Mouse (Mus musculus) frontal cortex, postnatal 36 days (tissue): ENCODE results near the gene Pde3a.
"Not testable (repeated sequence)": the region's sequence is repeated elsewhere in the genome, so short reads cannot be mapped to it uniquely, and the experiment has no call there.

Experiments
- DNase-seq, 2 experiments: peaks; one replicate each; pipeline ENCODE4 v3.0.0; 2022; ENCODE audit warnings: low spot score in 2 of 2

Gene Pde3a

DNA sequence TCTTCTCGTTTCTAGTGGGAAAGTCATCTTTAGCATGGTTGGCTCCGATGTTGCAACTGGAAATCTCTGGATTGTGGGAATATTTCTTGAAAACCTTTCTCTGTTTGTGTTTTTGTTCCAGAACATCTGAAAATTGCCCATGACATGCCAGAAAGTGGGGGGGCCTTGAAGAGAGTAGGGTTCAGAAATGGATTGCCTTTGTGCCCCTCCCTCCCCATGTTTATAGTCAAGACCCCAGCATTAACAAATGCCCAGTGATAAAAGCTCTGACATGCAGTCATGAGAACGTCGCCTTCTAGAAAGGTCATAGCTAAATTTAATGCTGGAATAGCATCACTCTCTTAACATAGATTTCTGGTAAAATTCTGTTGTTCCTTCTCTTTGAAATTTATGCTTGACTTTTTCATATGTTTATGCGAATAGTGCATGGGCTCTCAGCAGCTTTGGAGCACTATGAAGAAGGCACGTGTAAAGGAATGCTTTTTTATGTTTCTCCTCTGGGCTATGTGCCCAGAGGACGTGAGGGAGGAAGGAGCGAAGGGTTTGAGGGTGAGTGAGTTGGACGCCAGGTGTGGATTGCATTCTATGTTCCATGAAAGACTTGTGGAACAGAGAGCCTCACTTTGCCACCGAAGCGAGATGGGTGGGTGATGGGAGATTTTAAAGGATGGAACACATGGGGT, 19.0 kb downstream of the Pde3a start:
- DNase-seq, result no peak

DNA sequence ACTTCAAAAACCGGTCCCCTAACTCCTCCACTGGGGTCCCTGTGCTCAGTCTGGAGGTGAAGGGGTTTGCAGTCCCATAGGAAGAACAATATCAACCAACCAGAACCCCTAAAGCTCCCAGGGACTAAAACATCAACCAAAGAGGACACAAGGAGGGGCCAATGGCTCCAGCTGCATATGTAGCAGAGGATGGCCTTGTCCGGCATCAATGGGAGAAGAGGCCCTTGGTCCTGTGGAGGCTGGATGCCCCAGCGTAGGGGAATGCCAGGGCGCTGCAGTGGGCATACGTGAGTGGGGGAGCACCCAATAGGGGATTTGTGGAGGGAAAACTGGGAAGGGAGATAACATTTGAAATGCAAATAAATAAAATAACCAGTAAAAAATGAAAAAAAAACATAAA, 19.8 kb downstream of the Pde3a start:
- no peak for DNase-seq

DNA sequence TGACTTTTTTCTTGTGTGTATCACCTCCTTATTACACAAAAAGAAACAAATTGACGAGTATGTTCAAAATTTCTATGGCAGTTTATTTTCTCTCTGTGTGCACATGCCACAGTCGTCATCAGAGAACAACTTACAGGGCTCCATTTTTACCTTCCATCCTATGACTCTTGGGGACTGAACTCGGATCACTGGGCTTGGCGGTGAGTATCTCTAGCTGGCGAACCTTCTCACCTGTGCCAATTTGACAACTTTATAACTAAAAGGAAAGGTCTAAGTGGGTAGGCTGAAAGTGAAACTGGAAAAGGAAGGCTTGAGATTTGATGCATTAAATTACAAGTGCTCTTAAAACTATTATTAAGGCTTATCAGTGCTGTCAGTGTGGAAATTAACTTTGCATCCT, 22.1 kb downstream of the Pde3a start:
- no peak for DNase-seq

DNA sequence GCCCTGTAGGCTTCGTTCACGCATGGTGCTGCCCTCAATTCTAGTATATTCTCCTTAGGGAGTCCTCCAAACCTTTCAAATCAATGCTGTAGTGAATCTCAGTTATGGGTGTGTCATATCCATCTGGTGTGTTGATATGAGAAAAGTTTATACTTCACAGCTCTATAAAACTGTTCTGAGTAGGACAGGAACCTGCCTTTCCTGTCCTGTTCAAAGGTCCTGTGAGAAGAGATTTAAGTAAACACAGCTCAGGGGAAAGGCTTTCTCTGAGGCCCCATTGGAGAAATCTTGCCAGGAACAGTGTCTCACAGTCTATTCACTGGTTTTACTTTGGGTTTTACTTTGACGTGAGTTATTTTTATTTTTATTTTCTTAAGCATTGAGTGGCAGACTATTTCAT, 22.5 kb downstream of the Pde3a start:
- no peak for DNase-seq

DNA sequence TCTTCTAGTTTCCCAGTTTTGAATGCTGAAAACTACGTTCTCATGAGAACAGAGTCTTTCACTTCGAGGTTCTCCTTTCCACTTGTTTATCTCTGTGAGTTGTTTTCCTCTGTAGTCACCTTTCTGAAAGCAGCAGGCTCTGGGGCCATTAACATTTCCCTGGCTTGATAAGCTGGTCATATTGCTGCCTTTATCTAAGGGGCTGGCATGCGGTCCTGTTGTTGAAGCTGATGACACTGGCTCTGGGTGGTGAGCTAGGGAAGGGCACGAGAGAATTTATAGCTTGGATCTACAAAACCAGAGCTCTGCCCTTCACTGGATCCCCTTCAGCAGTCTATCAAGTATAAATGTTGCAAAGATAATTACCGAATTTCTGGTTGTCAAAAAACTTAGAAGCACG, 24.6 kb downstream of the Pde3a start:
- no peak for DNase-seq

DNA sequence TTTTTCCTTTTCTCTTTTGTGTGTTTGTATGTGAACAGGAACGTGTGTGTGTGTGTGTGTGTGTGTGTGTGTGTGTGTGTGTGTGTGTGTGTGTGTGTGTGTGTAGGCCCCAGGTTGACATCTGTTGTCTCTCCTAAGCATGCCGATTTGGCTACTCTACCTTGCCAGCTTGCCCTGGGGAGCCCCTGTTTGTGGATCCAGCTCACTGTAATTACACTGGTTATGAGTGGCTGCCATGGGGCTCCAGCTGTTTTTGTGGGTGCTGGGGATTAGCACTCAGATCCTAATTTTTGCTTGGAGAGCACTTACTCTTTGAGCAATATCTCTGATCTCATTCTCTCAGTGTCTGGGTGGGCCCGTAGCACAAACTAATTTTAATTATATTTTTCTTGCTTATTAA, 32.6 kb downstream of the Pde3a start:
- no peak for DNase-seq

DNA sequence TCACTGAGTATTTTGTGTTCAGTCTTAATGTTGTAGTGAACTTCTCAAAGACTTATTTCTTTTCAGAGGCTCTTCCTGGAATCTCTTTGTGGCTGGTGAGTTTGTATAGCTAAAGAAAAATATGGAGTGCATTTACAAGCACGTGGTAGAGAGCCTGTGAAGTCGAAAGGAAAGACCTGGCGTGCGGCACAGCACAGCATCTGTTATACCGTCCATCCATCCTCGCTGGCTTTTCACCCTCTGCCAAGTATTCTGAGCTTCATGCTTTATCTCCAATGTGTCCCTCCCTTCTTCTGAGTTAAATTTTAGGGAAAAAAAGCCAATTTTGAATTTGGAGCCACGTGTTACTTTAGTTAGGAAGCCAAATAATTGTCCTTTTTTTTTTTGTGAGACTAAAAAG, 33.7 kb downstream of the Pde3a start:
- no peak for DNase-seq

DNA sequence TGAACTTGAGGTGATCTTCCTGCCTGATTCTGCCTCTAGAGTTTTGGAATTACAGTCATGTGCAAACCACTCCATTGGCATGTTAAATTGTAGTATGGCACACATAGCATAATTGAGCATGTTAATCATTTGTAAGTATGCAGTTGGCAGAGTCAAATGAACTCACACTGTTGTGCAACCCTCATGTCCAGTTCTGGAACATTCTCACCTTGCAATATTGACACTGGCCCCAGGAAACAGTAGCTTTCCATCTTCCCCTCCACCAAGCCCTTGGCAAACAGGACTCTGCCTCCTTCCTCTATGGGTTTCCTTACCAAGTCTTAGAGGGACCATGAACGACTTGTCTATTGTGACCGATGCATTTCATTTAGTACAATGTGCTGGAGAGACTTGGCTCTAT, 42.1 kb downstream of the Pde3a start:
- DNase-seq, result no peak

DNA sequence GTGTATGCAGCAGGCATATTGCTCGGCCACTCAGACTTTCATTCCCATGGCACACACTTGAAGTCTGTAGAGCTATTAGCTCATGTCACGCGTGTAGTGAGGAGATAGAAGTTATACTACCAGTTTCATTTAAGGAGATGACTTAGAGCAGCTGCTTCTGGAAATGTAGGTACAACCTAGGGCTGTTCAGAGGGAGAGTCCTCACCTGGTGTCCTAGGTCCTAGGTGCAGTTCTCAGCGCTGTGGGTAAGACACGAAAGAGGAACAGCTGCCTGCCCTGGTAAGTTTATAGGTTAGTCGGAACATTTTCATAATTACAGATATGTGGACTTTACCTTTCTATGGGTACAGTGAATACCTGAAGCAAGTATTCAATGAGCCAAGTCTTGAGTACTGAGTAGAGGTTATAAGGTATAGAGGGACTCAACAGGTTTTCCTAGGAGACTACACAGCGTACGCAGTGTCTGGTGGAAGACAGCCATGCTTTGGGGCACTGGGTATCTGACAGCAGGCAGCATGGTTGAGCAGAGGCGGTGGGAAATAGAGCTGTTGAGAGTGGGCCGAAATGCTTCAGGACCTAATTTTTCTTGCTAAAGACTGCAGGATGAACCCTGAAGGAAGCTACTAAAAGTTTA, 43.9 kb downstream of the Pde3a start:
- no peak for DNase-seq

DNA sequence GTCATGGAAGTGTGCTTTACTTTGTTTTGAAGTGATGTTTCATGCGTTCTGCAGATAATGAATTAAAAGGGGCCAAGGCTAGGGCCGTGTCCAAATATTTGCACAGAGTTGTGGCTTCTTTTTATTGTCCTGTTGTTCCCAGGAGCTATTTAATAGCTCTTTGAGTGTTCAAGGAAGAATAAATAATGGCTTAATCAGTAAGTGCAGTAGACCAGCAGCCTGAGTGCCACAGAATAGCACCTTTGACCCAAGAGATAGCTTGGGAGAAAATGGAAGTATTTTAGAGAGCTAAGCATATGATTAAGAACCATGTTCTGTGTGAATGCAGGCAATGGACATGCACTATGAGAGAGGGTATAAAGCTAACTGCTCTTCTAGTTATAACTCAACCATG, 44.4 kb downstream of the Pde3a start:
- DNase-seq, result no peak

DNA sequence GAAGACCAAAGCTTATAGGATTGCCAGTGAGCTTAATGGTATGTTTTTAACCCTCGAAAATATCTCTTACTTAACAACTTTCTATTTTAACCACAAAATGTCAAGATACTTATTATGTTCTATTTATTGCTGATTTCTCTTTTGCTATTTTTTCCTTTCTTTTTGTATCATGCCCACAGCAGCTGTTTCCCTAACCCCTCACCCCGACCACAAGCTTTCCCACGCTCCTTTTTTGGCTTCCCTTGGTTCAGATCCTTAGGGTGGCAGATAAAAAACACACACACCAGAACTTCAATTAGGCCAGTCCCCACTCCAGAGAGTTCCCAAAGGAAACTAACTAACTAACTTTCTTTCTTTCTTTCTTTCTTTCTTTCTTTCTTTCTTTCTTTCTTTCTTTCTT, 46.2 kb downstream of the Pde3a start:
- DNase-seq, result no peak

DNA sequence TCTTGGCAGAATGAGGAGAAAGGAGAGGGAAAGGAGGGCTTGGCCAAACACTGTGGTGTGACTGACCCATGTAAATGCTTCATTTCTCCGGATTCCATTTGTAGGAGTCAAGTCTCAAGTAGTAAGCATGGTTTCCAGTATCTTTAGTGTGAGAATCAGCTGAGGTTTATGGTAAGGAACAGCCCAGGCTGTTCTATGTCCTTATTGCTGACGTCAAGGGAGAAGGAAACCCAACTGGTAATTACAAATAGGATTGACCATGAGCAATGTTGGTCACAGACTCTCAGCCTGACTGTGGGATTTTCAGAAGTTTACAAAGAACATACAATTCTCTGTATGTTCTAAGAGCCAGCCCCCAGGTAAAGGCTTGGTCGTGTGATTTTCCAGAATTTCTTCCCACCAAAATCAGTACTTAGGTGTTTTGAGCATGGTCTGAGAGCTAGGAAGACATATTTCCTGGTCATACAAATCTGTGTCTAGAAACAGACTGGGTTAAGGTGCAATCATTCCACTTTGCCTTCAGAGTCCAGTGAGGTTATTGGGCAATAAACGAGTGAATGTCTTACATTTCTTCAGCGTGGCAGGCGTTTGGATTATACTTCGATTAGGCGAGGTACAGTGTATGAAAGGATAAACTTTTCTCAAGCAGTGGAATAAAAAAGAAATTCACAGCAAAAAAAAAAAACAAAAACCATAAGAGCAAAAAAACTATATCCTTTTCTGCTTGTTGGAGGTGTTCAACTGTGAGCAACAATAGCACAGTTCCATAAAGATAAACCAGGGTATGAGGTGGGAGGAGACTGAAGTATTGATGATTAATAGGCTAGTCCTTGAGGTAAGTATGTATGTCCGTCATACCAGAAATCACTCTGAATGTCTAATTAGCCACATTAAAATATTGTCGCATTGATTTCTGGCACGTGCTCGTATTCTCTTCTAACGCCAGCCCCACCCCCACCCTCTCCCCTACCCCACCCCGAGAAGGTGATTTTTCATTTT, 53.0 kb downstream of the Pde3a start:
- DNase-seq, result no peak

DNA sequence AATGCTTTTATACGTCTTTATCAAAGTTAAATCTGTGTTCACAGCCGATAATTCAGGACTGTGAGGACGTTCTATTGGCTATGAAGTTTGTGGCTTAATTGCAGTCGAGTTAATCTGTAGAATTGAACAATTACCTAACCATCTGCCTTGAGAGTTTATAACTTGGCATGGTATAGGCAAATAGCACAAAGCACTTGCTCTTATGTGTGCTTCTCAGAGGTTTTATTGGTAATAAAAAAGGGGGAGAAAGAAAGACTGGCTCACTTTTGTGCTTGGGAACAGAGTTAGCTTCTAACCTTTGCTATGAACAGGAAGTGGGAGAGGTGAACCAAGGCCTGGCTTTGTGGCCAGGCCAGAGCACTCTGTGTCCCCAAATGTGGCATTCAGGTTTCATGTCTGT, 53.8 kb downstream of the Pde3a start:
- DNase-seq, result no peak

DNA sequence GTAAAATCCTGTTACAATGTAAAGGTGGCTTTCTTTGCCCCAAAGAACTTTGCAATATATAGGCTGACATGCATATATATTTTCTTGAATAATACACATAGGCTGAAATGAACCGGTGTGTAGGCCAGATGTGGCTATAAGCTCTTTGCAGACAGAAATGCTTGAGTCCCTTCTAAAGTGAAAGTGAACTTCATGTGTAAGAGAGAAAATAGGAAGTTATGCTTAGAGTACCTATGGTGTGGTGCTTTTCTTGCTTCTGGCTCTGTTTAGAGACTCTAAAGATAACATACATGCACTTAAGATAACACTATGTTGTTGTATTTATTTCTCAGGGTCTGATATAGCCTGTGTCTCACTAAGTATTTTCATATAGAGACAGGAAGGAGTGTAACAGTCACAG, 58.3 kb downstream of the Pde3a start:
- no peak for DNase-seq

DNA sequence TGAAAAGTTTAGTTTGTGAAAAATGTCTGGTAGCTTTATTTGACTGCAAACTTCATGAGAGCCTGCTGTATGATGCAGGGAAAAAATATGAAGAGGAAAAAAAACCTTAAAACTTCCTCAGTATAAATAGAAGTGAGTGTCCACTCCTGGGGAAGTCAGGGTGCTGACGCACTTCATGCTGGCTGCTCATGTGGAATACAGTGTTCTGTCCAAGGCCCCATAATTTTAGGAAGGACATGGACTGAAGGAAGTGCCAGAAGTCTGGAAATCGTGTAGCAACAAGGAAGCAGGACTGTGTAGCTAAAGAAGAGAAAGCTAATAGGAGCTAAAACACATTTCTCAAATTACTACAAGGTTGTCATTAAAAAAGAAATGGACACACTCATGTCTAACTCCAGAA, 59.4 kb downstream of the Pde3a start:
- no peak for DNase-seq

DNA sequence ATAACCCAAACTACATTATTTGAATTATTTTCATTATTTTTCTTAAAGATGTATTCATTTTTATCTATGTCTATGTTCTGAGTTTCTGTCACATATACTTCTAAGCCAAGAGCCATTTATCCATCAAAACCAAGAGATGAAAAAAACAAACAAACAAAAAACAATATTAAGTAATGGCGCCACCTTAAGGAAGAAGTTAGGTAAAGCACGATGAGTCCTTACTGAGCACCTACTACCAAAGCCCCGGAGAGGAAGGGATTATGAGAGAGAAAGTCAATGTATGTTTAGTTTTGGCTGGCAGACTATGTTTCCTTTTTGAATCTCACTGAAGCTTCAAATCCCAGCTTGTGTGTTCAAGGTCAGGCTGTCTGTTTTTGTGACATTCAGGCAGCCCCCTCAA, 60.8 kb downstream of the Pde3a start:
- DNase-seq, result no peak

DNA sequence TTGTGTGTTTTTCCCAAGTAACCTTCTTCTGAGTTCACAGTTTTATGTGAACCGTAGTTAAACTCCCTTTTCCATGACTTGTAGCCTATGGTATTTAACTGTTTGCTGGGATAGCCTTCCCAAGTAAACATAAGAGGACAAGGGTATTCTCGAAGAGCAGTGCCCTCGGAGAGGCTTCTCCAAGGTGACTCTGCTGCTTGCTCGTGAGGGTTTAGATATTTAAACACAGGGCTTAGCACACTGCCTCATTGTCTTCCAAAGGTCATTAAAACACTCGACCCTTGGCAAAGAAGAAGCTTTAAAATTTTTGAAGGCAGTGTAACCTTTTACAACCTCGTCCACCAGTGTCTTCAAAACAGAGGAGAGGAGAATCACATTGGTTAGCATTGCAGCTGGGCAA, 61.3 kb downstream of the Pde3a start:
- DNase-seq, result no peak

DNA sequence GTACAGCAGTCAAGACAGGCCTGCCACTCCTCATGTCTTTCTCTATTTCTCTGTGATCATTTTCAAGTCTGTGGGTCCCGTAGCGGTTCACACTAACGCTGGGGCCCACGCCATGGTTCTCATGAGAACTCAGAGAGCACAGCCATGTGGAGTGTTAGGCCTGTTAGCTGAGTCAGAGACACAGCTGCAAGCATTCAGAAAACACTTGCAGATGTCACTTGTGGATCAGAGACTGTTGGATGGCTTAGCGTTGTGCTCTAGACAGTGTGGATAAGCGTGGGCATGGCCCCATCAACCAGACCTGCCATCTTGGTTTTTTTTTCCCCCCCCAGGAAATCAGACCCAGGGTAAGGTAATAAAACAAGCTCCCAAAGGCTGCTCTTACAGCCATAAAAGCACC, 62.5 kb downstream of the Pde3a start:
- DNase-seq, result peak in 1 of 2 experiments; percentile 3

DNA sequence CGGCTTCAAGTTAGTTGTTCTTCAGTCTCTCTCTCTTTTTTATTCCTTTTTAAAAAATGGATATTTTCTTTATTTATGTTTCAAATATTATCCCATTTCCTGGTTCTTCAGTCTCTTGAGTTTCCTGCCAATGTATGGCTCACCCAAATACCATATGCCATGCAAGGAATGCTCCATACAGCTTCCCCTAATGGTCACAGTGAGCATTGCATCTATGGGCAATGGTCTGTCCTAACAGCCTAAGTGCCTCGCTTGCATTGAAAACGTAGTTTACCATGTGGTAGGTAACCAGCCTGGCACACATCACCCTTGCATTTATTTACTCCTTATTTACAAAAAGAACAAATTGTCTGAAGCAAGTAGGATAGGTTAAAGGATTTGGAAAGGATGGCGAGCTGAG, 64.0 kb downstream of the Pde3a start:
- DNase-seq, result no peak

DNA sequence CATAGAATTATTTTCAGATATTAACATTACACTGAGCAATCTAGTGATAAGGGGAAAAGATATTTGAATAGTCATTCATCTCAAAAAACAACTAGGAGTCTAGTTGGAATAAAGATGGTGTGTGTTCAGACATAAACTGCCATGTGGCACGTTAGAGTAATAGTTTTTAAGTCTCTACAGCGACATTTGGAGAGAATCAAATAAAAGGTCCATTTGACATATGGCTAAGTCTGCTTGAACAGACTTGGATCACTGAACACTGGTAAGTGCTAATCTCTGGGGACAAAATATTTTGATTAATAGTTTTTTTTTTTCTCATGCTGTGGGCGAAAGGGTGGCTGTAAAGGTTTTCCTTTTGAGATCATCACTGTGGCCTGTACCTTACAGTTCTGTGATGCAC, 69.4 kb downstream of the Pde3a start:
- DNase-seq, result no peak

DNA sequence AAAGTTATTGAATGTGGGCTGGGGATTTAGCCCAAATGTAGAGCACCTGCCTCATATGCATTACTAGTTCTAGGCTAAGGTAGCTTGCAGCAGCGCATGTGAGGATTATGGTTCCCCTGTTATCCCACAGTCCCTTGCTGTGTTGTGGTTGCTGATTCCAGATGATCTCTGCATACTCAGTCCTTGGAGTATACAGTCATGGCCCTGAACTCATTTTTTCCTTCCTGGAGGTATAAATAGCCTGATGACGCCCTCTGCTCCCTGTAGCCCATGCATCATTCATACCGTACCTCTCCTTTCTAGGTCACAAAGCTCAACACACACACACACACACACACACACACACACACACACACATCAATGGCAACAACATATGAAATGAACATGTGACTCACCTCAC, 72.2 kb downstream of the Pde3a start:
- no peak for DNase-seq

DNA sequence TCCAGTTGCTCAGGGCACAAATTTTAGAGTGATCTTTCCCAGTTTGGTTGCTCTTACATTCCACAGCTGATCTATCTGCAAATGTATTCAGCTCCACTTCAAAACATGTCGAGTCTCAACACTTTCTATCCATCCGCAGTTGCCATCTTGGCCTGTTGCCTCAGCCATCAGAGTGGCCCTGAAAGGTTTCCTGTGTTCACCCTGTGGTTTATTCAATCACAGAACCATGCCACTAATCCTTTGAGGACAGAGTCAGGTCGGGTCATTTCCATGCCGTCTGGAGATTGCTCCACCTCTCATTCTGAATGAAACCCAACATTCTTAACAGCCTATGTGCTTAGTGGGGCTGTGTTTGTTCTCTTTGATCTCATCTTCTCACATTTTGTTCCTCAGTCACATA, 73.9 kb downstream of the Pde3a start:
- no peak for DNase-seq

DNA sequence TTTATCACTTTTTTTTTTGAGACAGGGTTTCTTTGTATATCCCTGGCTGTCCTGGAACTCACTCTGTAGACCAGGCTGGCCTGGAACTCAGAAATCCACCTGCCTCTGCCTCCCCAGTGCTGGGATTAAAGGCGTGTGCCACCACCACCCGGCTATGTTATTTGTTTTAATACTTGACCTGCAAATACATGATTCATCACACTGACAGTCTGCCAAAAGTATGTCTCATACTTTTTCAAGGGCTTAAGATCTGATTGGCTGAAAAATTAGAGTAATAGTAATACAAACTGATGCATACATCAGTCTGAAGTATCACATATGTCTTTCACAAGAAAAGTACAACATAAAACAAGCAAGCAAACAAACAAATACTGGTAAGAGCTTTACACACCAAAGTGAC, 78.1 kb downstream of the Pde3a start:
- not testable (repeated sequence) for DNase-seq
